19 mouse cellular contexts compared by ENCODE assay signal in the genomic region with DNA sequence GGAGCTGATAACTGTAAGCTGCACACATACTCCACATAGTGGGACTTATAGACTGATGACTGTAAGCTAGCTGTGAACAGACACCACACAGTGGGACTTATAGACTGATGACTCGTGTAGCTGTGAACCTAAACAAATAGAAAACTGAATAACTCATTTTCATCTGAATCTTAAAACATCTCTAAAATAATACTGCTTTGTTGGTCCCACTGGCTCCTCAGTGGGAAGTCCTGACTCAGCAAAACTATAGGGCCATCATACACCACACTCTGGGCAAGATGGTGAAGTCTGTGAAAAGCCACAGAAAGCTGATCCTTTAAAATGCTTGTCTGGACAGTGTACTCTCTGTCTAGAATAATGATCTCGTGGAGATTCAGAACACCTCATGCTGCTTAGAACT.
"Had no signal": no experiment of that assay in that cellular context is flagged by ENCODE, and none has a peak within 500 bp of the region (broad histone marks: within the 10 kb centered on the region; RNA-seq: fewer than 3 reads in every experiment).

No protein-coding gene starts in this region.

- H3K27me3 ChIP-seq: liver, embryonic 15.5 days; lung, embryonic 15.5 days; midbrain, embryonic 12.5 days; neural tube, embryonic 13.5 days; neural tube, embryonic 15.5 days had no signal

- H3K36me3 ChIP-seq: liver, embryonic 15.5 days; lung, embryonic 15.5 days; midbrain, embryonic 10.5 days; midbrain, embryonic 12.5 days; neural tube, embryonic 13.5 days; neural tube, embryonic 15.5 days had no signal

- H3K4me2 ChIP-seq: liver, embryonic 15.5 days; lung, embryonic 15.5 days; midbrain, embryonic 12.5 days; neural tube, embryonic 13.5 days; neural tube, embryonic 15.5 days had no signal

- DNase-seq: liver, postnatal 0 days; lung, adult 2 months; lung, postnatal 14 days; lung, postnatal 4 days; midbrain, embryonic 14.5 days; retina, postnatal 1 day; right cerebral cortex, postnatal 25 days; right cerebral cortex, postnatal 4 days; spleen, adult 18-20 months; thymus, adult 2 months; thymus, postnatal 25 days; thymus, postnatal 4 days had no signal

- H3K9me3 ChIP-seq: liver, embryonic 15.5 days; lung, embryonic 15.5 days; midbrain, embryonic 10.5 days; midbrain, embryonic 12.5 days; neural tube, embryonic 13.5 days; neural tube, embryonic 15.5 days had no signal

- H3K9ac ChIP-seq: liver, embryonic 15.5 days; liver, postnatal 0 days; lung, embryonic 15.5 days; midbrain, embryonic 12.5 days; neural tube, embryonic 13.5 days; neural tube, embryonic 15.5 days had no signal

- H3K4me3 ChIP-seq: liver, embryonic 15.5 days; lung, embryonic 15.5 days; midbrain, embryonic 10.5 days; midbrain, embryonic 12.5 days; myocyte; neural tube, embryonic 13.5 days; neural tube, embryonic 15.5 days had no signal

- H3K4me1 ChIP-seq: liver, embryonic 15.5 days had no signal

- H3K27ac ChIP-seq: liver, embryonic 15.5 days; lung, embryonic 15.5 days; midbrain, embryonic 10.5 days; midbrain, embryonic 12.5 days; neural tube, embryonic 13.5 days; neural tube, embryonic 15.5 days had no signal
